Mouse (Mus musculus) heart, embryonic 10.5 days (tissue): Measurements from ENCODE around the gene Msh2. TPM values are rescaled to one million over a fixed set of nuclear protein-coding genes. Genes with fewer than 3 reads are reported as not detected.

ENCODE experiments used
- DNase-seq: peaks from one replicate; pipeline ENCODE4 v3.0.0-alpha.2; 2017; ENCODE audit warnings: low spot score
- H3K27ac ChIP-seq: fragments of 300-500 bp; sonication (generic); 2 replicates; pipeline ENCODE4 v1.5.1; 2016; ENCODE audit warnings: mild to moderate bottlenecking
- H3K27me3 ChIP-seq: fragments of 300-500 bp; sonication (generic); 2 replicates; pipeline ENCODE4 v1.6.1; 2016; ENCODE audit warnings: mild to moderate bottlenecking; ENCODE audit not compliant: poor library complexity, insufficient read depth, severe bottlenecking
- H3K36me3 ChIP-seq: fragments of 300-500 bp; sonication (generic); 2 replicates; pipeline ENCODE4 v1.6.1; 2016; ENCODE audit warnings: mild to moderate bottlenecking, moderate library complexity
- H3K4me1 ChIP-seq: fragments of 300-500 bp; sonication (generic); 2 replicates; pipeline ENCODE4 v1.6.1; 2016; ENCODE audit warnings: mild to moderate bottlenecking
- H3K4me3 ChIP-seq: fragments of 300-500 bp; sonication (generic); 2 replicates; pipeline ENCODE4 v1.5.1; 2016; ENCODE audit warnings: mild to moderate bottlenecking, moderate library complexity
- H3K9me3 ChIP-seq: fragments of 300-500 bp; sonication (generic); 2 replicates; pipeline ENCODE4 v1.6.1; 2016; ENCODE audit warnings: mild to moderate bottlenecking, moderate library complexity
- WGBS: fragments of 180-500 bp; shearing (Covaris S2); methylation state at CpG from one replicate; pipeline ENCODE4 v1.1.7; 2016; 5-methylcytosine and 5-hydroxymethylcytosine counted together
- polyA plus RNA-seq: library from polyadenylated mRNA; unstranded; fragments of >200 nt; fragmentation: Nextera tagmentation; extraction: Ambion mirVana; gene quantifications from 2 replicates; pipeline ENCODE4 v1.2.1, GENCODE M21; 2016

Gene Msh2
- polyA plus RNA-seq, 1 experiment from 2014 or later, result 75.1 TPM

DNA sequence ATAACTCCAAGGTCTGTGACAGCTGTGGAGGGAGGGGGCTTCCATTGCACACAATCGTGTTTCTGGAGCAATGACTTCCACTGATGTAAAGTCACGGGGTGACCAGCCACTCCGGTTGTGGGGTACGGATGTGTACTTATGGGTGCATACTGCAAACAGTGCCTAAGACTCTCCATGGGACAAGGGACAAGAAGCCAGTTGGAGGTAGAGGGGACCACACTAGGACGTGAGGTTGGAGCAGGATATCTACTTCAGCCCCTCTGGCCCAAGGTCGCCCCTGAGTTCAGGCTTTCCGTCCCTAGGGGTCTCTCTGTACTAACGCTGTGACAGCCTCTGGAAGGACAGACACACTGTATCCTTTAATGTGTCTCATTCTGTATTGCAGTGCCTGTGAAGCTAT, 62.3 kb downstream of the Msh2 start:
- peak; percentile 51 for DNase-seq
- 81% methylated on average over 8 of the region's 8 CpGs for WGBS
- Histone ChIP-seq H3K4me3 (no peak overlapping the region), H3K4me1 (no peaks in the 10 kb centered on the region), H3K36me3 (no peaks in the 10 kb centered on the region), H3K27ac (no peak overlapping the region), H3K9me3 (no peaks in the 10 kb centered on the region), H3K27me3 (no peaks in the 10 kb centered on the region)

DNA sequence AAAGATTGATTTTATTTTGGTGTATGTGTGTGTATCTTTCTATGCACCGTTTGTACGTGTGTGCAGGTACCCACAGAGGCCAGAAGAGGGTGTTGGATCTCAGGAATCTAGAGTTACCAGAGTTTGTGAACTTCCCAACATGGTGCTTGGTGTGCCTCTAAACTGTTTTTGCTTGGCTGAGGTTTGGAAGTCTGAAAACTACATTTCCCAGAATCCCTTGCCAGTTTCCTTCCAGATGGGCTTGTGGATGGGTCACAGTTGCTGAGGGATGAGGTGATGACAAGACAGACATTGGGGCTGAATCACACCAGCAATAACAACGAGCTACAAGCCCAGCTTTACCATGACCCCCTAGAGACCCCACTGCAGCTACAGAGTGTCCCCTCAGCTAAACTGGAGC, 65.0 kb downstream of the Msh2 start:
- WGBS, result 68% methylated on average over 3 of the region's 3 CpGs

DNA sequence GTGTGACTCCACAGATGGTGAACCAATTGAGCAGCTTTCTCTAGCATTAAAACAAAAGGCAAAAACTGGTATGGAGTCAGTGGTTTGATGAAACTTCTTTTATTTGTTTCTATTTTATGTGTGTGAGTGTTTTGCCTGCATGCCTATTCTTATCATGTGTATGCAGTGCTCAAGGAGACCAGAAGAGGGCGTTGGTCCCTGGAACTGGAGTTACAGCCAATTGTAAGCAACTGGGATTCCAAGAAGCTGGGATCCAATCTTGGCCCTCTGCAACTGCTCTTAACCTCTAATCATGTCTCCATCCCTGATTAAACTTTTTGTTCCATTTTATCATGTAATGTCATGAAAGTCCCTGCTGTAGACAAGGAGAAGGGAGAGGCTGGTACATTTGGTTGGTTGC, 67.7 kb downstream of the Msh2 start:
- Histone ChIP-seq H3K27me3 (peaks cover 44% of the 10 kb centered on the region), H3K27ac (no peak overlapping the region), H3K36me3 (no peaks in the 10 kb centered on the region), H3K4me1 (no peaks in the 10 kb centered on the region; the same call in 1 of the 2 replicates), H3K4me3 (no peak overlapping the region), H3K9me3 (no peaks in the 10 kb centered on the region)
- WGBS, result 32% methylated on average over 1 of the region's 1 CpGs
- DNase-seq, result no peak

More for the DNA sequence above, 65.0 kb downstream of the Msh2 start:
- no peak for DNase-seq
- Histone ChIP-seq H3K27ac (no peak overlapping the region), H3K9me3 (no peaks in the 10 kb centered on the region), H3K36me3 (no peaks in the 10 kb centered on the region), H3K27me3 (peaks cover 18% of the 10 kb centered on the region; the same call in 1 of the 2 replicates), H3K4me3 (no peak overlapping the region), H3K4me1 (no peaks in the 10 kb centered on the region)

DNA sequence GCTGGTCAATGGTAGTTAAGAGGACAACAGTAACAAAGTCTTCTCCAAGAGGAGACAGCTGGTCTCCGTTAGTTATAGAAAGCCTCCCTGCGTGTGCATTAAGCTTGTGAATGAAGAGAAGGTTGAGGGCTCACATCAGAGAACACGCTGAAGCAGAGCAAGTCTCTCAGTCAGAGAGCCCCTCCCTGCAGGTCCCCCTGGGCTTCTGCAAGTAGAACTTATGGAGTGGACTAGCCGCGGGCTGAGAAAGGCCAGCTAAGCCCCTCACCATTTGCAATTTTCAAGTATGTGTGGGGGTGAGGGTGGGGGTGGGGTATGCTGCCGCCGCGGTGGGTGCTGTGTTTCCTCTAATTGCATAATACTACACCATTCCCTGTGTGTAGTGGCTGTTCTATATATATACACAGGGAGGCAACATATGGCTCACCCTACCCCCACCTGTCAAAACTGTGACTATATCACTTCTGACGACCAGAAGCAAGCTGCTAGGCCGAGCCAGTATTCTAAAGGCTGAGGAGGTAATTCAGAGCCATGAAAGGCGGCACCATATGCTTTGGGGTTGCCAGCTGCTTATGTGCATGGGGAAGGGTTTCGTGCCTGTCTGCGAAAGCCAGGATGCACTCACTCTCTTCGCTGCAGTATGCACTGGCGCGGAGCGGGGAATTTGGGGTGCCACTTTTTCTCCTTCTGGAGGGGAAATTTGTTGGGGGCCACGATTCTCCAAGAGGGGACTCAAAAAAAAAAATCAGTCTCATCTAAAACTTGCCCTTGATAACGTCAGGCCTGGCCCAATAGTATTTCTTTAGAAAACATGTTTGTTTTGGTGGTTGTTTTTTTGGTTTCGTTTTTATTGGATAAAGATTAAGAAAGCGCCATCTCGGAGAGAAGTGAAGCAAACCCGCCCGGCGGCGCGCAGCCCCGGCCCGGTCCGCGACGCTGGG, 73.1 kb downstream of the Msh2 start:
- Histone ChIP-seq H3K27me3 (peaks cover 84% of the 10 kb centered on the region), H3K27ac (peak overlapping the region; percentile 52; the same call in 1 of the 2 replicates), H3K4me1 (peaks cover 16% of the 10 kb centered on the region), H3K36me3 (no peaks in the 10 kb centered on the region), H3K4me3 (peak overlapping the region; percentile 71), H3K9me3 (no peaks in the 10 kb centered on the region)
- no peak for DNase-seq
- WGBS, result 10% methylated on average over 32 of the region's 32 CpGs

DNA sequence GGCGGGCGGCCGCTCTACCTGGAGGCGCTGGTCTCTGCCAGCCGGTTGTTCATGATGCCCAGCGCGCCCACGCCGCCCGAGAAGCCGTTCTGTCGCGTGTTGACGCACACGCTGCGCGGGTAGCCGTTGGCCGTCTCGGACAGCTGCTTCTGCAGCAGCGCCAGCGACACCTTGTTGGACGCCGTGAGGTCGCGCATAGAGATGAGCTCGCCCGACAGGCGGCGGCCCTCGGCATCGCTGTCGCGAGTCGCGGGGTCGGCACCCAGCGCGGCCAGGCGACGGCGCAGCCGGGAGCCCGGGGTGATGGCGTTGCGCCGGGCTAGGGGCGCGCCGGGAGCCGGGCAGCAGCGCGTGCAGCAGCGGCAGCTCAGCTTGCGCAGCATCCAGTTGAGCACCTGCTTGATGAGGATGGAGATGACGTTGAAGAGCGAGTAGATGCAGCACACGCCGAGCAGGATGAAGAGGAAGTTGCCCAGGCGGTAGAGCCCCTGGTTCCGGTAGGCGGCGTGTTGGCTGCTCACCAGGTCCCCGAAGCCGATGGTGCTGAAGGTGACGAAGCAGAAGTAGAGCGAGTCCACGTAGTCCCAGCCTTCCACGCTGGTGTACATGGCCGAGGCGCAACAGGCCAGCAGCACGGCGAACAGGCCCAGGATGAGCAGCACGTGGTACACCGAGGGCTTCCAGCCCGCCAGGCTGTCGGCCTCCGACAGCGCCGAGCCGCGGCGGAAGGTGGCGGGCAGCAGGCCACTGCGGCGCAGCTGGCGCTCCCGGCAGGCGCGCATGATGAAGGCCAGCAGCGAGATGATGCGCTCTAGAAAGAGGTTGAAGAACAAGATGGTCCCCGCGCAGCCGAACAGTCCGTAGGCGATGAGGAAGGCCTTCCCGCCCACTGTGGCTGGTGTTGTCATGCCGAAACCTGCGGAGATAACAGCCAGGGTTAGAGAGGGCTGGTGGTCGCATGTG, 74.1 kb downstream of the Msh2 start:
- peaks cover 75% of the 10 kb centered on the region for H3K27me3 ChIP-seq
- H3K9me3 ChIP-seq, result no peaks in the 10 kb centered on the region
- H3K4me3 ChIP-seq, result peak overlapping the region; percentile 71
- H3K36me3 ChIP-seq, result no peaks in the 10 kb centered on the region
- DNase-seq, result no peak
- peaks cover 16% of the 10 kb centered on the region for H3K4me1 ChIP-seq
- WGBS, result 2% methylated on average over 101 of the region's 101 CpGs
- H3K27ac ChIP-seq, result peak overlapping the region; percentile 52

DNA sequence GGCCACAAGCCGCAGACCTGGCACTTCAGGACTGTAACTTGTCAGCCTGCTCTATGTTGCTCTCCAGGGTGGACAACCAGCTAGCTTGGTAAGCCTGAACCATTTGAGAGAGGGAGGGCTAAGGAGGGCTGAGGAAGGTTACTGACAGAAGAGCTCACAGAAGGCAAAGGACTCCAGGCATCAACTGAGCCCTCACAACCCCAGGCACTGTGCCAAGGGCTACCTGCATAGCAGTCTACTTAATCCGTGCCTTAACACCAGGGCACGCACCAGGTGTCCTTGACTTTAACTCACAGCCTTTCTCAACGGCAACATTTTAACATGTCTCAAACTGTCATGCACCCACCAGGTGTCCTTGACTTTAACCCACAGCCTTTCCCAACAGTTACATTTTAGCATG, 88.2 kb downstream of the Msh2 start:
- no peak for DNase-seq
- Histone ChIP-seq H3K4me1 (no peaks in the 10 kb centered on the region), H3K4me3 (no peak overlapping the region), H3K36me3 (no peaks in the 10 kb centered on the region), H3K27me3 (0 out of 2 replicates have a peak, but pooled peaks cover 3% of the 10 kb centered on the region), H3K27ac (no peak overlapping the region), H3K9me3 (no peaks in the 10 kb centered on the region)
- 85% methylated on average over 4 of the region's 4 CpGs for WGBS

DNA sequence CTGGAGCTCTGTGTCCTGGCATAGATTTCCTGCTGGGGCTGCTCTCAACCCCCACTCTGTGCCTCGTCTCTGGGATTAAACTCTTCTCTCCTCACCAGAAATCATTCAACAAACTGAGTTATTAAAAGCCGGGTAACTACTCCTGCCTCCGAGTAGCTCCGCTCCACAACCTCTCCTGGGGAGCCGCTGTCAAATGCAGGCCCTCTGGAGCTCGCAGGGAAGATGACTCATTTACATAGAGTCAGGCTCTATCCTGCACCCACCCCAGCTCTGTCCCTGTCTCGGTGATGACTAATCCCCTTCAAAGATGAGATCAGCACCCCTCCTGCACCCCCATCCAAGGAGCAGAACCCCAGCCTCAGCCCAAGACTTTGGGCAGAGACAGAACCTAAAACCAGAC, 91.0 kb downstream of the Msh2 start:
- H3K9me3 ChIP-seq, result no peaks in the 10 kb centered on the region
- H3K4me3 ChIP-seq, result no peak overlapping the region
- H3K36me3 ChIP-seq, result no peaks in the 10 kb centered on the region
- 0 out of 2 replicates have a peak, but pooled peaks cover 3% of the 10 kb centered on the region for H3K27me3 ChIP-seq
- no peak overlapping the region for H3K27ac ChIP-seq
- 51% methylated on average over 7 of the region's 7 CpGs for WGBS
- no peaks in the 10 kb centered on the region for H3K4me1 ChIP-seq
- no peak for DNase-seq

DNA sequence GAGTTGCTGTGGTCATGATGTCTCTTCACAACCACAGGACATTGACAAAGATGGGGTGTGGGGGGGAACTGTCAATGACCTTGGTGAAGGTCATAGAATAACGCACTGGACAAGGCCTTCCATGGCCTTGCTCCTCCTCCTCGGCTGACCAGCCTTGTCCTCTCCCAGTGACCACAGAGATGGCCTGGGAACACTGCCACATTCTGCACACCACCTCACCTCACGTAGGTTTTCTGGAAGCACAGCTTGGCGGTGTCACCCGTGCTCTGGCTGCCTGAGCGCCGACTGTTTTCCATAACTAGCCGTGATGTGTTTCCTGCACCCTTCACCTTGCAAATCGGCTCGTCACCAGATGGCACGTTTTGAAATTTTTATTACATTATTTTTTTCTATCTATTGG, 92.9 kb downstream of the Msh2 start:
- no peak overlapping the region for H3K27ac ChIP-seq
- H3K27me3 ChIP-seq, result 0 out of 2 replicates have a peak, but pooled peaks cover 3% of the 10 kb centered on the region
- 90% methylated on average over 11 of the region's 11 CpGs for WGBS
- no peaks in the 10 kb centered on the region for H3K4me1 ChIP-seq
- no peak overlapping the region for H3K4me3 ChIP-seq
- H3K36me3 ChIP-seq, result no peaks in the 10 kb centered on the region
- no peaks in the 10 kb centered on the region for H3K9me3 ChIP-seq
- DNase-seq, result no peak

DNA sequence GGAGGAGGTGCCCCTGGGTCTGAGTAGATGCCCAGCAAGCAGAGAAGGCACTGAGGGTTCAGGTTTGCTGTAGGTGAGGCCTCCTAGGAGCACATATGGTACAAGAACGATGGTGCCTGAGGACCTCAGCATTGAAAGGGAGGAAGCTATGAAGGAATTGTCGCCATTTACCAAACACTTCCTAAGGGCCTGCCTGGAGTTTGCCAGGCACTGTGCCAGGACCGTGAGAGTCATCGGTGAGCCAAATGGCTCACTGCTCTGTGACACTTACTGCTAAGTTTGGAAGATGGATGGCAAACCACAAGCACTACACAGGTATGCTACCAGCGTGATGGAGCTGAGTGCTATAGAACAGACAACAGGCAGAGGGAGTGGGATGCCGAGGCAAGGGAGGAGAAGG, 94.8 kb downstream of the Msh2 start:
- no peaks in the 10 kb centered on the region for H3K9me3 ChIP-seq
- no peaks in the 10 kb centered on the region for H3K36me3 ChIP-seq
- no peak overlapping the region for H3K4me3 ChIP-seq
- no peaks in the 10 kb centered on the region for H3K4me1 ChIP-seq
- no peak for DNase-seq
- WGBS, result 84% methylated on average over 6 of the region's 6 CpGs
- H3K27me3 ChIP-seq, result 0 out of 2 replicates have a peak, but pooled peaks cover 3% of the 10 kb centered on the region
- no peak overlapping the region for H3K27ac ChIP-seq

DNA sequence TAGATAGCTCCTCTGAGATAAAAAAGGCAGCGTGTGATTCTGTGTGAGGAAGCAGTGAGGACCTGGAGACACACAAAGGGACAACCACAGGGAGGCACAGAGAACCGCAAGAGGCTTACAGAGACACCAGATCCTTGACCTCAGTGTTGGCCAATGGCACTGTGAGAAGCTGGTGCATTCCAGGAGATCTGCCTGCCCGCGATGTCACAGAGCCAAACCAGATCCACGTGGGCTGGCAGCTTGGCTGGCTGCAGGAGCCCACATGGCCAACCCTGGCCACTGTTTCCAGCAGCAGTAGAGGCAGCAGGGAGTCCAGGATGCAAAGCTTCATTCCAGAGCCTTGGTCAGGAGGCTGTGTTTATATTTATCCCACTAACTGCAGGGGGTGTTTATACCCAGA, 98.6 kb downstream of the Msh2 start:
- H3K27me3 ChIP-seq, result no peaks in the 10 kb centered on the region
- H3K4me3 ChIP-seq, result no peak overlapping the region
- WGBS, result 39% methylated on average over 5 of the region's 5 CpGs

DNA sequence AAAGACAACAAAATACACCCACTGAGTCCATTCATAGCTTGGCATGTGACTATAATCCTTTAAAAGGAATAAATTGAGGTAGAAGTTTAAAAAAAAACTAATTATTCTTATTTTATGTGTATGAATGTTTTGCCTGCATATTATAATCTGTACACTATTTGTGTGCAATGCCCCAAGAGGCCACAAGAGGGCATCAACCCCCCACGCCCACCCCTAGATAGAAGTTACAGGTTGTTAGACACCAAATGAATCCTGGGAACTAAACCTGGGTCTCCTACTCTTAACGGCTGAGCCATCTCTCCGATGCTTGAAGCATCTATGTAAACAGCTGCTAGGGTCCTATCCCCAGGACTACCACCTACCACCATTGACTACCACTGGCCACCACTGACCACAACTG, 101.0 kb downstream of the Msh2 start:
- Histone ChIP-seq H3K4me1 (no peaks in the 10 kb centered on the region), H3K9me3 (no peaks in the 10 kb centered on the region), H3K27me3 (no peaks in the 10 kb centered on the region), H3K36me3 (no peaks in the 10 kb centered on the region), H3K4me3 (no peak overlapping the region), H3K27ac (no peak overlapping the region)
- WGBS, result 80% methylated on average over 3 of the region's 3 CpGs
- DNase-seq, result no peak

More for the DNA sequence above, 98.6 kb downstream of the Msh2 start:
- no peak for DNase-seq
- H3K9me3 ChIP-seq, result no peaks in the 10 kb centered on the region
- H3K4me1 ChIP-seq, result no peaks in the 10 kb centered on the region
- no peaks in the 10 kb centered on the region for H3K36me3 ChIP-seq
- no peak overlapping the region for H3K27ac ChIP-seq
